Mouse (Mus musculus) Patski (cell line): Measurements from ENCODE around the gene Ctxn1. TPM values are rescaled to one million over a fixed set of nuclear protein-coding genes. Genes with fewer than 3 reads are reported as not detected.

ENCODE experiments used
- ATAC-seq: fragments of 100-300 bp; one replicate; pipeline ENCODE4 v1.8.0; 2021
- CTCF ChIA-PET: fragments of 350-600 bp; sonication (Branson Sonifier 250); formaldehyde crosslinking; loops from one replicate; lab custom pipeline; 2022; ENCODE audit warnings: inconsistent platforms; lab: Charles Lee
- POLR2A ChIA-PET: fragments of 350-600 bp; sonication (Branson Sonifier 250); formaldehyde crosslinking; loops from one replicate; lab custom pipeline; 2022; ENCODE audit warnings: antibody characterized with exemption, inconsistent platforms; lab: Charles Lee
- DNase-seq: peaks from one replicate; pipeline ENCODE4 v3.0.0-alpha.2; 2011; ENCODE audit warnings: low read depth, low spot score
- H3K27me3 ChIP-seq: fragments of 371-371 bp; one replicate; pipeline ENCODE4 v1.5.1; 2021
- CTCF ChIP-seq: fragments of 100-300 bp; IDR thresholded peaks from one replicate; pipeline ENCODE4 v1.5.1; 2021
- in situ Hi-C: fragments of 300-500 bp; cut with MboI; formaldehyde crosslinking; loops from 3 replicates; pipeline ENCODE4 v1.11.1; 2018; ENCODE audit warnings: low pct_unique_long_range_greater_than_20kb, mixed read lengths
- polyA plus RNA-seq: library from polyadenylated mRNA; unstranded; gene quantifications from one replicate; pipeline ENCODE4 v1.2.3, GENCODE M21; 2021

Ctxn1 gene
- polyA plus RNA-seq, 1 experiment from 2014 or later: 81.0 TPM

- no peak for DNase-seq
- no peak for TF ChIP-seq CTCF
- ATAC-seq: no peak
- in situ Hi-C loops: no loop called here
- ChIA-PET POLR2A (no interaction called here), CTCF (no interaction called here)
- peaks cover 17% of the 10 kb centered on the region for H3K27me3 ChIP-seq
These were observed 39.5 kb downstream of the Ctxn1 start for GRCm38 (mm10) chr8:4219617-4220016.

- ChIA-PET POLR2A (no interaction called here), CTCF (interaction anchor here (2.6 kb wide), 1 partner anchor 10 kb away, joined by 7 read pairs; the partner anchor contains the start of gene Lrrc8e)
- TF ChIP-seq CTCF: no peak
- DNase-seq (no peak), ATAC-seq (no peak)
- in situ Hi-C loops: no loop called here
- H3K27me3 ChIP-seq: peaks cover 7% of the 10 kb centered on the region
These were observed 42.1 kb downstream of the Ctxn1 start, which contains the start of gene Prr36 for GRCm38 (mm10) chr8:4216791-4217621. TSS of gene Prr36 (minus strand) at chr8:4217459.

DNA sequence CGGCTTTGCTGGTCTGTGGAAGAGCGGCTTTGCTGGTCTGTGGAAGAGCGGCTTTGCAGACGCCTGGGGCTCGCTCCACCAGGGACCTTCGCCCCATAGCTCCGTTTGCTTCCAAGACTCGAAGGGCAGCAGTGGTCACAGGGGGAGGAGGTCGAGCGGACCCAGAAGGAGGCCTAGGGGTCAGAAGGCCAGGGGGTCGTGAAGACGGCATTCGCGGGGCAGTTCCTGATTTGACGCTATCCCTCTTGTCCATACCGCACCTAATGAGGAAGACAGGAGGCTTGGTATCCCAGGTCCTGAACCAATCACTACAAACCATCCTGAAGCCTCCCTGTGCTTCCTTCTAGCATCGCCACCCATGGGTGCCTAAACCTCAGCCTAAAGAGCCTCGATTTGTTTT, 42.8 kb downstream of the Ctxn1 start:
- peaks cover 7% of the 10 kb centered on the region for H3K27me3 ChIP-seq
- CTCF ChIA-PET: interaction anchor here (1.3 to 2.6 kb wide), 2 partner anchors 11 to 14 kb away, joined by 4 to 7 read pairs; partner anchors contain the start of gene Lrrc8e
- POLR2A ChIA-PET: no interaction called here
- in situ Hi-C loops: no loop called here
- ATAC-seq (no peak), DNase-seq (no peak)
- TF ChIP-seq CTCF: no peak

GRCm38 (mm10) chr8:4214006-4214980, 44.8 kb downstream of the Ctxn1 start:
- no peak for TF ChIP-seq CTCF
- ATAC-seq: no peak
- ChIA-PET CTCF (interaction anchor here (0.7 to 2.6 kb wide), 3 partner anchors 13 to 21 kb away, joined by 3 to 7 read pairs (median 3); partner anchors contain the start of gene Lrrc8e), POLR2A (interaction anchor here (1.0 kb wide), 1 partner anchor 304 kb away, joined by 8 read pairs; no protein-coding TSS in a partner anchor)
- DNase-seq: no peak
- in situ Hi-C loops: no loop called here
- peaks cover 7% of the 10 kb centered on the region for H3K27me3 ChIP-seq

GRCm38 (mm10) chr8:4213210-4214005, 45.7 kb downstream of the Ctxn1 start:
- ATAC-seq (no peak), DNase-seq (no peak)
- no peak for TF ChIP-seq CTCF
- in situ Hi-C loops: no loop called here
- H3K27me3 ChIP-seq: peaks cover 7% of the 10 kb centered on the region
- ChIA-PET POLR2A (no interaction called here), CTCF (interaction anchor here (1.0 to 1.7 kb wide), 2 partner anchors 20 to 31 kb away, joined by 3 to 5 read pairs; no protein-coding TSS in a partner anchor)

- ATAC-seq (peak; percentile 23), DNase-seq (no peak)
- H3K27me3 ChIP-seq: peaks cover 7% of the 10 kb centered on the region
- ChIA-PET CTCF (interaction anchor here (1.0 to 1.7 kb wide), 2 partner anchors 19 to 32 kb away, joined by 3 to 5 read pairs; no protein-coding TSS in a partner anchor), POLR2A (no interaction called here)
- no peak for TF ChIP-seq CTCF
- in situ Hi-C loops: no loop called here
These were observed 46.3 kb downstream of the Ctxn1 start for GRCm38 (mm10) chr8:4212809-4213209.

- in situ Hi-C loops: no loop called here
These were observed 48.0 kb downstream of the Ctxn1 start for GRCm38 (mm10) chr8:4211097-4211496.

More at GRCm38 (mm10) chr8:4211097-4211496, 48.0 kb downstream of the Ctxn1 start:
- POLR2A ChIA-PET: no interaction called here
- ATAC-seq (no peak), DNase-seq (no peak)
- no peaks in the 10 kb centered on the region for H3K27me3 ChIP-seq
- no peak for TF ChIP-seq CTCF
- CTCF ChIA-PET: no interaction called here

Other genes with a start within 250 kb of the Ctxn1 start
- gene Cd209f, start 153.4 kb downstream of the Ctxn1 start, polyA plus RNA-seq: not detected
- gene Cd209g, start 125.2 kb downstream of the Ctxn1 start, polyA plus RNA-seq: not detected
- 27.6 TPM for gene Evi5l, start 92.7 kb downstream of the Ctxn1 start, polyA plus RNA-seq
- 0.12 TPM for gene Prr36, start 41.8 kb downstream of the Ctxn1 start, polyA plus RNA-seq
- 2.4 TPM for gene Lrrc8e, start 32.4 kb downstream of the Ctxn1 start, polyA plus RNA-seq
- 63.2 TPM for gene Map2k7, start 20.5 kb downstream of the Ctxn1 start, polyA plus RNA-seq
- gene Gm49320, start 20.4 kb downstream of the Ctxn1 start, polyA plus RNA-seq: not detected
- gene Tgfbr3l, start 11.1 kb downstream of the Ctxn1 start, polyA plus RNA-seq: 4.6 TPM
- 42.7 TPM for gene Snapc2, start 6.2 kb downstream of the Ctxn1 start, polyA plus RNA-seq
- 86.6 TPM for gene Timm44, start 16.6 kb upstream of the Ctxn1 start, polyA plus RNA-seq
- 5.6 TPM for gene Ccl25, start 65.9 kb upstream of the Ctxn1 start, polyA plus RNA-seq
- 66.1 TPM for gene Elavl1, start 66.1 kb upstream of the Ctxn1 start, polyA plus RNA-seq
- gene Cers4, start 233.8 kb upstream of the Ctxn1 start, polyA plus RNA-seq: 21.1 TPM